Comparison of ENCODE assay signal across 15 mouse cellular contexts in genomic region chr9:86491740-86492139, GRCm38 (mm10).
"Had no signal": no experiment of that assay in that cellular context is flagged by ENCODE, and none has a peak within 500 bp of the region (broad histone marks: within the 10 kb centered on the region; RNA-seq: fewer than 3 reads in every experiment).

No protein-coding gene starts in this region.

- DNase-seq: liver, postnatal 0 days; lung, adult 2 months; lung, postnatal 14 days; lung, postnatal 36 days; midbrain, embryonic 14.5 days; retina, postnatal 1 day; right cerebral cortex, adult 18-20 months; right cerebral cortex, postnatal 25 days; right cerebral cortex, postnatal 4 days; spleen, adult 18-20 months; thymus, adult 18-20 months; thymus, postnatal 14 days; thymus, postnatal 36 days had no signal

- ATAC-seq: liver, postnatal 0 days; lung, postnatal 0 days; midbrain, embryonic 16.5 days had no signal
